Mouse (Mus musculus) layer of hippocampus, postnatal 25 days (tissue): ENCODE results near the gene Hoxa10. TPM values are rescaled to one million over a fixed set of nuclear protein-coding genes. Genes with fewer than 3 reads are reported as not detected.

Source experiments
- DNase-seq, 2 experiments: peaks; one replicate each; pipeline ENCODE4 v3.0.0; 2022; ENCODE audit warnings: mixed read lengths in 2 of 2, low spot score in 1 of 2; ENCODE audit errors: extremely low spot score in 1 of 2
- microRNA-seq, 2 experiments: library from miRNA; unstranded; fragments of <30 nt; microRNA quantifications; one replicate each; pipeline ENCODE4 v1.2.0; 2021
- total RNA-seq, 2 experiments: library from RNA; stranded (reverse); gene quantifications; 2 replicates each; pipeline ENCODE4 v1.2.3; 2021

Hoxa10 gene
- total RNA-seq, 2 experiments from 2014 or later: not detected

DNA sequence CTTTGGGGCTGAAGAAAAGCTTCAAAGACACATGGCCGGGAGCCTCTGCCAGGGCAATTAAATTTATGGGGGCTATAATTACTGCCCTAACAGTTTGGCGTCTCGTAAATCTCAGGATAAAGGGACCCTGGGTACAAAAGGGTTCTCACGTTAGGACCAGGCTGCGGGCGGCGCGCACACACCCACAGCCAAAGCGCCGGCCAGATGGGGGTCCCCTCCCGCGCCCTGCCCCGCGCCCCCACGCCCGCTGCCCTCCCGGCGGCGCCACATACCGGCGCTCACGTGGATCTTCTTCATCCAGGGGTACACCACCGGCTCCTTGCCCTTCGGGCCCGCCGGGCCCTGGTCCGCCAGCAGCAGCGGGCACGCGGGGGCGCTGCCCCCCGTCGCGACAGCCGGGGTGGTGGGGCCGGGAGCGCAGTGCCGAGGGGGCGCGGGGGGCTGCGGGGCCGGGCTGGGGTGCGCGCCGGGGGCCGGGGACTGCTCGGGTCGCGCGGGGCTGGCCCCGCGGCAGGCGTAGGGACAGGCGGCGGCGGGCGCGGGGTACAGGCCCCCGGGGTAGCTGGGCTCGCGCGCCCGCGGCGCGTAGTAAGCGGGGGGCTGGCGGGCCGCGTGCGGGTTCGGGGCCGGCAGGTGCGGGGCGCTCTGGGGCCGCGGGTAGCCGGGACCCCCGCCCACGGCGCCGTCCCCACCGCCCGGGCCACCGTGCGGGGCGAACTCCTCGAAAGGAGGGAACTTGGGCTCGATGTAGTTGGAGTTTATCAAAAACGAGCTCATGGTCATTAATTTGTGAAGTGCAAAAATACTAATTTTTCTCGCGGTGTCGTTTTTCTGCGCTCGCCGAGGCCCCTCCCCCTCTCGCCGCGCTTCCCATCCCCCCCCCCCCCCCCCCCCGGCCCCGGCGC lies 49.5 kb downstream of the Hoxa10 start, which contains the start of gene Hoxa4:
Gene Hoxa4, minus strand, starts transcription at position 848 of the 905 bp plus-strand sequence.
- no peak for DNase-seq

DNA sequence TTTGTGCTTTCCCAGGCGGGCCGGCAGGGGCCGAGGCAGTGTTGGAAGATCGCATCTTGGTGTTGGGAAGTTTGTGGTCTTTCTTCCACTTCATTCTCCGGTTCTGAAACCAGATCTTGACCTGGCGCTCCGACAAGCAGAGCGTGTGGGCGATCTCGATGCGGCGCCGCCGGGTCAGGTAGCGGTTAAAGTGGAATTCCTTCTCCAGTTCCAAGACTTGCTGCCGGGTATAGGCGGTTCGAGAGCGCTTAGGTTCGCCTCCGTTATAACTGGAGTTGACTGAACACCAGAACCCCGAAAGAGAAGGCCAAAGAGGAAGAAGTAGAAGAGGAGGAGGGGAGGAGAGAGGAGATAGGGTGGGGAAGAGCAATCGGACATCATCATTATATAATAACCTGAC lies 50.2 kb downstream of the Hoxa10 start:
- DNase-seq: no peak

DNA sequence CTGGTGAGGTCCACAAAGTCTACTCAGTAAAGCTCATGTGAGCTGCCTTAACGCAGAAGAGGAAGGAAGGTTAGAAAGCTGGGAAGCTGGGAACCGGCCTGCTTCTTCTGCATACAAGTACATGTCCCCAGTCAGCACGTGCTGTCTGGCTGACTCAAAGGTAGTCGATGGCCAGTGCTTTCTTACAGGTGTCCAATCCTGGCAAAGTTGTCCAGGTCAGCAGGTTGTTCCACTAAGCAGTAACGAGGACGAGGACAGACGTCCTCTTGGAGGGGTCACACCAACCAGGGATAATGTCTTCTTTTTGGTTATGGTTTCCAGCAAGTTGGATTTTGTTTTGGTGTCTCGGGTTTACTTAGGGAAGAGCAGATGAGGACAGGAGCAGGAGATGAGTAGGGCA lies 50.7 kb downstream of the Hoxa10 start:
- no peak for DNase-seq

DNA sequence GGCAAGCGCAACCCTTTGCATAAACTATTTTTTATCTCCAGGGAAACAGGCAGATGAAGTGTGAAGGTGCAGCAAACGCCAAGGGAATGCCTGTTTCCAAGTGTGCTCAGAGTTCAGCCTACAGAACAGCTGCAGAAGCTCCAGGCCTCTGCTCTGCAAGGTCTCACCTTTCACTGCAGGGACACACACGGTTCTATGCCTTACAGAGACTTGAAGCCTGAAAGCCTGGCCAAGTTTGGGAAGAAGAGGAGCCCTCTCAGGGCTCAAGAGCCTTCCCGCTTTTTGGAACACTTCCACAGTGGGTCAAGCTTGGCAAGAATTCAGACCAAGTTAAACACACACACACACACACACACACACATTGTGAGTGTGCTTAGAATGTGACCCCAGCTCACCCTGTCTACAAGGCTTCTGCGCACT lies 51.5 kb downstream of the Hoxa10 start:
- no peak for DNase-seq

DNA sequence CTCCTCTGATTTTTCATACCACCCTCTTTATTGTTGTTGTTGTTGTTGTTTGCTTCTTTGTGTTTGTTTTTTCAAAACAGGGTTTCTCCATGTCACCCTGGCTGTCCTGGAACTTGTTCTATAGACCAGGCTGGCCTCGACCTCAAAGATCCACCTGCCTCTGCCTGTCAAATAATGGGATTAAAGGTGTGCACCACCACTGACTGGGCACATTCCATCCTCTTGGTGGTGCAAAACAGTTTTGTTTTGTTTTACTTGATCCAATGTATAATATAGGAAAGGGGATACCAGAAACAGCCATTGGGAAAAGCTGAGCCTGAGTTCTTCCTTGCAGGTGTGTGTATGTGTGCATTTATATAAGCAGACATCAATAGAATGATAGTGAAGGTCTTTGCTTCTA lies 54.2 kb downstream of the Hoxa10 start:
- DNase-seq: no peak

DNA sequence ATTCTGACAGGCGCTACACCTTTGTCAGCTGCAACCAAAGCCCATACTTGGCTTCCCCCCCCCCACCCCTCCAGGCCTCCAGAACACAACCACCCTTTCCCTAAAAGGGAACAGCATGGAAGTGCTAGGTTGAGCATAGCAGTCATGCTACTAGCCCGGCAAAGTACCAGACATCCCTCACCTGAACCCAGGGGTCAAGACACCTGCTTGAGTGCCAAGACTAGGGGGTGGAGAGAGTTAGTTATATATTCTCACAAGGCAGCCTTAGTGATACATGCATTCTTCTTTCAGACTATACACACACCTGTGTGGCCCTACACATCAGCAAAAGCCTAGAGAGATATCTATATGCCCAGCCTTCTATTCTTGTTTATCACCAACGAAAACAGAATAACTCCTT lies 54.8 kb downstream of the Hoxa10 start:
- DNase-seq: no peak

DNA sequence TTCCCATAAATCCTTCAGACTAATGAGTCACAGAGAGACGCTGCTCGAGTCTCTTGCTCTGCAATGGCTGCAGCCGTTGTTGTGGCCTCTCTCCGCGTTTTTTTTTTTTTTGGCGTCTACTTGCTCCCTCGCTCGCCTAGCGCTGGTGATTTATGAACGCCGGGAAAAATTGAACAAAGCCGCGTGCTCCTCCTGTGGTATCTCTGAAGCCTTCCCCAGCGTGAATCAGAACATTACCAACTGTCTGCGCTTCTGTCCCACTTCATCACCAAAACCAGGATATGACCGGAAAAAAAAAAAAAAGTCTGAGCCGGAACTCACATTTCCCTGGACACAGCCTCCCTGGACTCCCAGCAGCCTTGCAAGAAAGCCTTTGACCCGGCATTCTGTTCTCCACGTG lies 55.4 kb downstream of the Hoxa10 start:
- DNase-seq: no peak

DNA sequence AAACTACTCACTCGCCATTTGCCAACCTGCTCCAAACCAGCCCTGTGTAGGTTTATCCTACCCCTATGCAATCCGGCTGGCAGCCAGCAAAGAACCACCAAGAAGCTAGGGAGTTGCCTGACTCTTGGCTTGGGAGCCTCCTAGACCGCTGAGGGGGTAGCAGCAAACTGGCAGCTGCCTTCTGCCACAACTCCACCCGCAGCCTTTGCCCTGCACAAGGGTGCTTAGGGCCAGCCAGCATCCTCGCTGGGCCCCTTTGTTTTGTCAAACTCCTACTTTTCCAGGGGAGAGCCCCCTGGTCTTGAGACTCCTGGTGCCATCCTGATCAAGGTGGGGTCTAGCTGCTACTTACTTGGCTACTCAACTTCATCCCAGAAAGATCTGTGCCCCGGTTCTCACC lies 56.0 kb downstream of the Hoxa10 start:
- DNase-seq: no peak

DNA sequence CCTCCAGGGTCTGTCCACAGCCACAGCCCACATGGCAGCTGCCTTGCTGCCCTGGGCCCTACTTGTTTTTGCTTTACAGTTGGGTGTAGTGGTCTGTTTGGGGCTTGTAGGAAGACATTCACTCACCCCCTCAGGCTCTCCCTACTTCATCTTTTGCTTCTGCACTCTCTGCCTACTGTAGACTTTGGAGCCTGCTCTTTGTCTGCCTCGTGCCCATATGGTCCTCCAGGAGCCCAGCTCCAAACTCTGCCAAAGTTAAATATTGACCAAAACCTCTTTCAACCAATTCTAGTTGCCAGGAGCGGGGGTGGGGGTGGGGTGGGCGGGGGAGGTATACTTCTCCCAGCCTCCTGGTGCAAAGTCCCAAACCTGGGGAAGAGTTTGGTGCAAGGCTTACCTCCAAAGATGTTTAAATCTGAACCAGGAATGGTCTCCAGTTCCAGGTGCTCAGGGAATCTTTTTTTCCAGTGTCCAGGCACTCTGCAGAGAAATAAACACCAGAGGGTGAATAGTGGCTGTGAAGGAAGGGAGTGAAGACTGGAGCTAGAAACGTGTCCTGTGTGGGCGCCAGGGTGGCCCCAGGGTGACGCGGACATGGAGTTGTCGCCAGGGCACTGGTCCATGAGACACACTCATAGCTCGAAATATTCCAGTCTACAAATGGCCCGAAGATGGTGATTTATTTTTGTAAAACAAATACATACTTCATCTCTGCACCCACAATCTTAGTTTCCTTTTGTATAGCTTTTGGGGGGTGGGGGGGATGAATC lies 57.2 kb downstream of the Hoxa10 start:
- no peak for DNase-seq

DNA sequence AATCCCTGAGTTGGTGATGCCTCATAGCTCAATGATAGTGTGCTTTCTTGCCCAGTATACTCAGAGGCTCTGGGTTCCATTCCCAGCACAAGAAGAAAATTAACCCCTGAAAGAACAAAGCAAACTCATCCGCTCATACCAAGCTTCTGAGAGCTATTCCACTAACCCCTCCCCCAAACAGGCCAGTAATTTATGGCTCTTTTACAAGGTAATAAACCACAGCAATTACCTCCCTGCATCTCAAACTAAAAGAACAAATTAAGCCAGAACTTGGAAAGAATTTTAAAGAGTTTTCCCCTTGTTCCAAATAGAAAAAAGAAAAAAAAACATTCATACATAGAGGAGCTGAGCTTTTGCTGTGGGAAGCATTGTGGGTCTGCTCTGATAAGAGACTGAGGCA lies 57.9 kb downstream of the Hoxa10 start:
- no peak for DNase-seq

DNA sequence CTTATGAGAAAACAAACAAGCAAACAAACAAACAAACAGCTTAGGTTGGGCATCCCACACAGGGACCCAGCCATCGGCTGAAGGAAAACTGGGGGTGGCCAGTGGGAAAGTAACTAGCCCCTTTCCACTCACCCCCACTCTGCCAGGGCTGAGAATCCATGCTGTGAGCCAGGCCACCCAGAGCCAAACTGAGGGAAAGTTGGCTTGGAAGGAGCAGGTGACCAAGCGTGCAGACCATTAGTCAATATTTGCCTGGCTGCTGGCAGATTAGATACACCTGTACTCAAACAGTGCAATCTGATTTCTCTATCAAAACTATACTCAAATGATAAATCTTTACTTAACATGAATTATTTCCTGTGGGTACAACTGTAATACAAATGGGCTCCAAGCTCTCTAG lies 58.6 kb downstream of the Hoxa10 start:
- no peak for DNase-seq

Small RNA genes within 50 kb of the gene (microRNA-seq; reads per million reads assigned to microRNA genes)
- gene Mir196b: 1.2 to 17.1 reads per million in 2 experiments

Other genes with a start within 250 kb of the Hoxa10 start
- 10 to 100 TPM; 13.1 to 13.6 TPM for gene Skap2, start 228.3 kb downstream of the Hoxa10 start, total RNA-seq
- gene Hoxa1, start 82.5 kb downstream of the Hoxa10 start, total RNA-seq: not detected
- not detected for gene Hoxa2, start 76.0 kb downstream of the Hoxa10 start, total RNA-seq
- not detected for gene 5730596B20Rik, start 63.4 kb downstream of the Hoxa10 start, total RNA-seq
- gene Hoxa4, start 49.1 kb downstream of the Hoxa10 start, total RNA-seq: not detected
- not detected for gene Hoxa5, start 36.3 kb downstream of the Hoxa10 start, total RNA-seq
- gene Hoxa6, start 32.1 kb downstream of the Hoxa10 start, total RNA-seq: not detected
- not detected for gene Hoxa3, start 27.5 kb downstream of the Hoxa10 start, total RNA-seq
- not detected for gene Gm28308, start 27.5 kb downstream of the Hoxa10 start, total RNA-seq
- gene Hoxa7, start 19.0 kb downstream of the Hoxa10 start, total RNA-seq: not detected
- not detected for gene Hoxa9, start 9.8 kb downstream of the Hoxa10 start, total RNA-seq
- gene Hoxa11, start 5.0 kb upstream of the Hoxa10 start, total RNA-seq: not detected
- not detected for gene Hoxa13, start 20.0 kb upstream of the Hoxa10 start, total RNA-seq
- not detected for gene Evx1, start 72.6 kb upstream of the Hoxa10 start, total RNA-seq